Mouse (Mus musculus) thymus, adult 2 months (tissue): ENCODE measurements at regions not wholly inside any gene's neighbourhood (a gene's known extent, or its start where the extent isn't known, plus 50 kb on each side); places are given as distances from the start of the nearest gene placed in this dataset.

Source experiments
- CTCF ChIP-seq: fragments of 200-500 bp; IDR thresholded peaks from 2 replicates; pipeline ENCODE4 v1.5.1; 2012; ENCODE audit warnings: mild to moderate bottlenecking, control low read depth, low read length, moderate library complexity, borderline replicate concordance; ENCODE audit not compliant: control insufficient read depth, poor library complexity, insufficient read depth; ENCODE audit errors: extremely low read depth
- POLR2A ChIP-seq: fragments of 200-500 bp; IDR thresholded peaks from 2 replicates; pipeline ENCODE4 v1.6.1; 2012; ENCODE audit warnings: mild to moderate bottlenecking, low read length, control low read depth, moderate library complexity; ENCODE audit not compliant: control insufficient read depth, poor library complexity, insufficient read depth; ENCODE audit errors: extremely low read depth

DNA sequence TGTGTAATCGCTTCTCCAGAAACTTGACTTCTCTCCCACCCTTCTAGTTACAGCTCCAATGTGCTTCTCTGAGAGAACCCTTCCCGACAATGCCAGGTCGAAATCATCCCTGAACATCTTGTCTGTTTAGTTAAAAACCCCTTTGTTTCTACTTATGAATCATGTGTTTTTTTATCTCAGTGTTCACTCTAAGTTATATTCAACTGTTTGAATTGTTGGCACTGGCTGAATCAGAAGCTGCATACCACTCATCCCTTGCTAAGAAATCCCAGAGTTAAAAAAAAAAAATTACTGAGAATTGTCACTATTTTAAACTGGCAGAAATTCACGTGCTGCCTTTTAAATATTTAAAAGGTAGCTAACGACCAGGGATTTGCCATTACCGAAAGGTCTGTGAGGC lies 116.3 kb upstream of the Klf6 start:
- TF ChIP-seq POLR2A (no peak), CTCF (no peak)
